Mouse (Mus musculus) kidney, postnatal 0 days (tissue): ENCODE results near the gene Wbp2nl. TPM values are rescaled to one million over a fixed set of nuclear protein-coding genes. Genes with fewer than 3 reads are reported as not detected.

ENCODE experiments used
- ATAC-seq: fragments of 200-750 bp; cut with Nextera tagmentation; replicated peaks from 2 replicates; pipeline ENCODE4 v1.8.0; 2017; ENCODE audit warnings: low read depth, moderate number of reproducible peaks, moderate TSS enrichment, moderate library complexity; ENCODE audit not compliant: low FRiP score
- DNase-seq: peaks from one replicate; pipeline ENCODE4 v3.0.0-alpha.2; 2016; ENCODE audit warnings: low spot score
- H3K27ac ChIP-seq: fragments of 300-500 bp; sonication (generic); 2 replicates; pipeline ENCODE4 v1.5.1; 2014; ENCODE audit warnings: mild to moderate bottlenecking
- H3K27me3 ChIP-seq: fragments of 300-500 bp; sonication (generic); 2 replicates; pipeline ENCODE4 v1.6.1; 2014; ENCODE audit warnings: low read length, mixed read lengths; ENCODE audit not compliant: insufficient read depth
- H3K36me3 ChIP-seq: fragments of 300-500 bp; sonication (generic); 2 replicates; pipeline ENCODE4 v1.6.1; 2014; ENCODE audit warnings: low read length, mixed read lengths; ENCODE audit not compliant: insufficient read depth
- H3K4me1 ChIP-seq: fragments of 300-500 bp; sonication (generic); replicated peaks from 2 replicates; pipeline ENCODE4 v1.6.1; 2014; ENCODE audit warnings: antibody characterized with exemption, low read length, mixed read lengths; ENCODE audit not compliant: insufficient read depth
- H3K4me2 ChIP-seq: fragments of 300-500 bp; sonication (generic); 2 replicates; pipeline ENCODE4 v1.6.1; 2014; ENCODE audit warnings: mild to moderate bottlenecking, low read length, moderate library complexity, mixed read lengths
- H3K4me3 ChIP-seq: fragments of 300-500 bp; sonication (generic); replicated peaks from 2 replicates; pipeline ENCODE4 v1.5.1; 2014; ENCODE audit warnings: low read depth, low read length
- H3K9ac ChIP-seq: fragments of 300-500 bp; sonication (generic); 2 replicates; pipeline ENCODE4 v1.6.1; 2014; ENCODE audit warnings: low read depth, low read length
- H3K9me3 ChIP-seq: fragments of 300-500 bp; sonication (generic); replicated peaks from 2 replicates; pipeline ENCODE4 v1.6.1; 2016; ENCODE audit warnings: low read length, inconsistent platforms, mixed read lengths
- CTCF ChIP-seq: IDR thresholded peaks from 2 replicates; pipeline ENCODE4 v1.5.1; 2016; ENCODE audit warnings: antibody characterized with exemption, low read depth, mild to moderate bottlenecking, moderate library complexity
- WGBS: fragments of 180-500 bp; shearing (Covaris S2); extraction: QIAGEN DNeasy Blood & Tissue Kit; methylation state at CpG from one replicate; pipeline ENCODE4 v1.1.7; 2014; 5-methylcytosine and 5-hydroxymethylcytosine counted together
- polyA plus RNA-seq: library from polyadenylated mRNA; unstranded; fragments of >200 nt; fragmentation: Nextera tagmentation; extraction: Ambion mirVana; gene quantifications from 2 replicates; pipeline ENCODE4 v1.2.1, GENCODE M21; 2015

Gene Wbp2nl
- polyA plus RNA-seq, 1 experiment from 2014 or later: 0.11 TPM

DNA sequence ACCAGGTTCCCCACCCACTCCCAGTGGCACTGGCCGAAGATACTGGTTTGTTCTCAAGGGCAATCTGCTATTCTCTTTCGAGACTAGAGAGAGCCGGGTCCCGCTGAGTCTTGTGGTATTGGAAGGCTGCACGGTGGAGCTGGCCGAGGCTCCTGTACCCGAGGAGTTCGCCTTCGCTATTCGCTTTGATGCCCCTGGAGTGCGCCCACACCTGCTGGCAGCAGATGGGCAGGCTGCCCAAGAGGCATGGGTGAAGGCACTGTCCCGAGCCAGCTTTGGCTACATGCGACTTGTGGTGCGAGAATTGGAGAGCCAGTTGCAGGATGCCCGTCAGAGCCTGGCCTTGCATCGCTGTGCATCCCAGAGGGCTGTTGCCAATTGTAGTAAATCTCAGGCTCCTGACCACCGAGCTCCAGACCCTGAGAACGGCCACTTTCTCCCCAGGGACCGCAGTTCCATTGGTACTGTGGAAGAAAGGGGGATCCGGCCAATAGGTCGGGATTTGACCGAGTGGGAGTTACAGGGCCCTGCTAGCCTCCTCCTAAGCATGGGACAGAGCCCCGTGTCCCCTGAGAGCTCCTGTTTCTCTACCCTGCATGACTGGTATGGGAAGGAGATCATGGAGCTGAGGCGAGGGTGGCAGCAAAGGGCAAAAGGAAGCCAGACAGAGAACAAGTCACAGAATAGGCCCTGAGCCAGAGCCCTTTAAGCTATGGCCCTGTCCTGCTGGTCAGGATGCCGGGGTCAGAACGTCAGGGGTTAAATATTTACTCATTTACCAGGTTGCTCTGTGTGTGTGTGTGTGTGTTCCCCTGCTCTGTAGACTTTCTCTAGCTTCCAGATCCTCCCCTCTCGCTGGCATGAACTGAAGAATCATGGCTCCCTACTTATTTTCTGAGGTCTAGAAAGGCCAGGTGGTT is 44.9 kb downstream of the Wbp2nl start:
- 80% methylated on average over 27 of the region's 27 CpGs for WGBS
- Histone ChIP-seq H3K9ac (no peak overlapping the region), H3K27me3 (no peaks in the 10 kb centered on the region), H3K9me3 (no peaks in the 10 kb centered on the region), H3K4me1 (peaks cover 37% of the 10 kb centered on the region), H3K4me3 (no peak overlapping the region), H3K4me2 (no peak overlapping the region), H3K36me3 (peaks cover 10% of the 10 kb centered on the region), H3K27ac (peak overlapping the region; percentile 54; the same call in 1 of the 2 replicates)
- ATAC-seq: no peak
- no peak for DNase-seq
- no peak for TF ChIP-seq CTCF

DNA sequence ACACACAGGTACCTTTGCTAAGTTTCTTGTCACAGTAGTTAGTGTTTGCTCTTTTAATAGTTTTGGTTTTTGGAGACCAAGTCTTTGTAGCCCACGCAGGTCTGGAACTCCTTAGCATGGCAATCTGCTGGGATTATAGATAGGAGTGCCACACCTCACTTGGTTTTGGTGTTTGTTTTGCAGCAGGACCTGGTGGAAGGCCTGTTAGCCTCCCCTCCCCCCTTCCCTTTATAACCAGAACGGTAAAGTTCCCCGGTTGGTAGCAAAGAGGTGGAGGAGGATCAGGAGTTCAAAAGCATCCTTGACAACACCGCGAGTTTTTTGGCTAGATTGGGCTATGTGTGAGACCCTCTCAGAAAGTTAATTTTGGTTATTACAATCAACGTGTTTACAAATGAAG is 46.2 kb downstream of the Wbp2nl start:
- DNase-seq (no peak), ATAC-seq (no peak)
- no peak overlapping the region for H3K4me3 ChIP-seq
- H3K27ac ChIP-seq: no peak overlapping the region
- peaks cover 22% of the 10 kb centered on the region for H3K36me3 ChIP-seq
- H3K9ac ChIP-seq: no peak overlapping the region
- TF ChIP-seq CTCF: no peak
- no peaks in the 10 kb centered on the region for H3K27me3 ChIP-seq
- peaks cover 37% of the 10 kb centered on the region for H3K4me1 ChIP-seq
- WGBS: 86% methylated on average over 6 of the region's 6 CpGs
- H3K4me2 ChIP-seq: no peak overlapping the region
- H3K9me3 ChIP-seq: no peaks in the 10 kb centered on the region

DNA sequence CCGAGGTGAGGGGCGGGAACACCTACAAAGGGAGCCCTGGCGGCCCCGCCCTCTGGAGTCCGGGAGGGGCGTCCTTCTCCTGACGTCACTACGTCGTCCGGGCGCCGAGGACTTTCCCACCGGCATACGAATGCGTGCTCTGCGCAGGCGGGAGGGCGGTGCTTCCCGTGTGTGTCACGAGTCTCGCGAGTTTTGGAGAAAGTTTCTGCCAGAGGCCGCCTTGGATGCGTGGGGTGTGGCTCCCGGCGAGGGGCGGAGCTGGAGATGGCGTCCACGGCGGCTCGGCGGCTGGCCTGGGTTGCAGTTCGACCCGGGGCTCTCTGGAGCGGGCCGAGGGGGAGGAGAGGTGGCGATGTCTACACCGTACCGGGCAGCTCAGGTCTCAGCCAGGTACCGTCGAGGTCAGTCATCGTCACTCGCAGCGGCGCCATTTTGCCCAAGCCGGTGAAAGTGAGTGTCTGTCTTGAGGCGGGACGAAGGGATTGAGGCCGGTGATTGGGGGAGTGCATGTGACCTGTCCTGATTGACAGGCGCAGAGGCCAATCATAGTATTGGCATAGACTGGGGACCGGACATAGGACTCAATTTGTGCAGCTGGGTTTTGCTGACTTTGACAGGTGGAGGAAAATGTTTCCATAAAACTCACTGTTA is 47.2 kb downstream of the Wbp2nl start:
- Histone ChIP-seq H3K27me3 (no peaks in the 10 kb centered on the region), H3K27ac (peak overlapping the region; percentile 92), H3K4me3 (peak overlapping the region; percentile 56), H3K4me1 (peaks cover 35% of the 10 kb centered on the region), H3K36me3 (peaks cover 32% of the 10 kb centered on the region), H3K9me3 (no peaks in the 10 kb centered on the region), H3K4me2 (peak overlapping the region; percentile 68), H3K9ac (peak overlapping the region; percentile 76)
- peak; percentile 99 for DNase-seq
- WGBS: under 1% methylated on average over 51 of the region's 51 CpGs
- peak; percentile 97 for ATAC-seq
- no peak for TF ChIP-seq CTCF

DNA sequence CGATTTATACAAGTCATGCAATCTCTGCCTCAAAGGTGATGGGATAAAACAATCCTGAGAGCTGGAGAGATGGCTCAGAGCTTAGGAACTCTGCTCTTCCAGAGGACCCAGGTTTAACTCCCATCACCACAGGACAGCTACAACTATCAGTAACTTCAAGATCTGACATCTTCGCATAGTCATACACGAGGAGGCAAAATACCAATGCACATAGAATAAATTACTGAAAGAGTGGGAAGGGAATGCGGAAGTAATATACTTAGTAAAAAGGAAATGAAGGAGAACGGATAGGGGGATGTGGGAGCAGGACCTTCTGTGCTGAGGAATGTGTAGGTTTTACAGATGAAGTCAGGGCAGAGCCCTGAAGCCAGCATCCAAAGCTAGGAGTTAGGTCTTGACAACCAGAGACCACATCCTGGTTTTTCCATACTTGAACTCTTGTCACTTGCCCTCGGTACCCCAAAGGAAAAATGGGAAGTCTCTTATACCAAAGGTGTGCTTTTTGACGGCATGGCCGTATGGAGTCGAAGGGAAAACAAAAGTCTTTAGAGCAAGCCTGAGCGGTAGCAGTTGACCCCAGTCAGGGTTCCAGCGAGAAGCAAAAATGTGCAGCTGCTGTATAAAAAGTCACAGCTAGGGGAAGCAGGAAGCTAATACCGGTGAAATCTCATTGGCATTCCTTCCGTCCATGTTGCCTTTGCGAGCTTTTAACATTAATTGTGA is 48.0 kb downstream of the Wbp2nl start:
- Histone ChIP-seq H3K4me1 (peaks cover 27% of the 10 kb centered on the region), H3K36me3 (peaks cover 34% of the 10 kb centered on the region), H3K27me3 (no peaks in the 10 kb centered on the region), H3K4me3 (peak overlapping the region; percentile 56), H3K4me2 (peak overlapping the region; percentile 68), H3K27ac (peak overlapping the region; percentile 92), H3K9ac (peak overlapping the region; percentile 76; the same call in 1 of the 2 replicates), H3K9me3 (no peaks in the 10 kb centered on the region)
- peak; percentile 46; the same call in 1 of the 2 replicates for TF ChIP-seq CTCF
- ATAC-seq (no peak), DNase-seq (peak; percentile 74)
- 32% methylated on average over 14 of the region's 14 CpGs for WGBS

DNA sequence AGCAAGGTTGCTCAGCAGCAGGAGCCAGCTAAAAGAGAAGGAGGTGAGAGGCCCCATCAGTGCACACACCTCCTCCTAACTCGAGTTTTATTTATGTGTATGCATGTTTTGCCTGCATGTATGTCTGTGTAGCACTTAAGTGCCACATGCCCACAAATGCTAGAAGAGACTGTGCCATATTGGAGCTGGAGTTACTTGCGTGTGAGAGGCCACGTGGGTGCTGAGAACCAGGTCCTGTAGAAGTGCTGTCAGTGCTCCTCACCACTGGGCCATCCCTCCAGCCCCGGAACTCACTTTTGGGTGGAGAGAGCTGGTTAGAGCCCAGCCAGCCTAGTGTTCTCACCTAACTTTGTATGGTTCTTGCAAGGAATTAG is 48.5 kb downstream of the Wbp2nl start:
- H3K9me3 ChIP-seq: no peaks in the 10 kb centered on the region
- peak overlapping the region; percentile 68 for H3K4me2 ChIP-seq
- H3K9ac ChIP-seq: peak overlapping the region; percentile 76; the same call in 1 of the 2 replicates
- H3K4me3 ChIP-seq: peak overlapping the region; percentile 56
- no peak for TF ChIP-seq CTCF
- H3K4me1 ChIP-seq: peaks cover 23% of the 10 kb centered on the region
- ATAC-seq: no peak
- H3K36me3 ChIP-seq: peaks cover 34% of the 10 kb centered on the region
- H3K27me3 ChIP-seq: no peaks in the 10 kb centered on the region
- peak overlapping the region; percentile 92 for H3K27ac ChIP-seq
- no peak for DNase-seq
- WGBS: 72% methylated on average over 4 of the region's 4 CpGs

DNA sequence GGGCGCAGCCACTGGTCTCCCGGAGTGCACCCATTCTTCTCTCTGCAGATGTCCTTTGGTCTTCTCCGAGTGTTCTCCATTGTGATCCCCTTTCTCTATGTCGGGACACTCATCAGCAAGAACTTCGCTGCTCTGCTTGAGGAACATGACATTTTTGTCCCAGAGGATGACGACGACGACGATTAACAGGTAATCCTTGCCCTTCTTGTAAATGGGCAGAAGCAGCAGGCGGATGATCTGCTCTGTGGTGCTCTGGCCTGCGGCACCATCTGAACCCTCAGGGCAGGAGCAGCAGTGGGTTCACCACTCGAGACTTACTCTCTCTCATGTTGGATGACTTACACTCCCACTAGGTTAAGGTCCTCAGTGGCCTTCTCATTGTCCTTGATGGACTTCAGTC is 49.1 kb downstream of the Wbp2nl start:
- peaks cover 34% of the 10 kb centered on the region for H3K36me3 ChIP-seq
- no peak for DNase-seq
- no peaks in the 10 kb centered on the region for H3K27me3 ChIP-seq
- no peak overlapping the region for H3K4me3 ChIP-seq
- H3K4me2 ChIP-seq: peak overlapping the region; percentile 68; the same call in 1 of the 2 replicates
- peaks cover 25% of the 10 kb centered on the region for H3K4me1 ChIP-seq
- H3K9me3 ChIP-seq: no peaks in the 10 kb centered on the region
- 94% methylated on average over 12 of the region's 12 CpGs for WGBS
- H3K27ac ChIP-seq: peak overlapping the region; percentile 92; the same call in 1 of the 2 replicates
- ATAC-seq: no peak
- TF ChIP-seq CTCF: no peak
- no peak overlapping the region for H3K9ac ChIP-seq
